Mouse (Mus musculus): ENCODE data around the gene Mrtfa. TPM values are rescaled to one million over a fixed set of nuclear protein-coding genes. Genes with fewer than 3 reads are reported as not detected.
A peak's percentile ranks its signal among the peaks of the same experiment; 100 is the strongest.

The Mrtfa gene
- polyA plus RNA-seq, 1 experiment, result 16.0 TPM

GRCm38 (mm10) chr15:81133781-81134180 lies 56.8 kb downstream of the Mrtfa start:
- 94% methylated on average over 2 of the region's 2 CpGs for WGBS
- Histone ChIP-seq H3K36me3 (ENCODE audit: control insufficient read depth, insufficient read depth, low read length) (no peaks in the 10 kb centered on the region), H3K4me3 (ENCODE audit: insufficient read depth, low read depth, low read length) (no peak overlapping the region), H3K27ac (ENCODE audit: insufficient read depth, low read depth, low read length) (no peak overlapping the region), H3K27me3 (replicated peaks; ENCODE audit: control insufficient read depth, insufficient read depth, low read length) (no peaks in the 10 kb centered on the region), H3K4me1 (ENCODE audit: control insufficient read depth, insufficient read depth, low read length) (no peaks in the 10 kb centered on the region)
- no peak for DNase-seq
- TF ChIP-seq POLR2A (IDR thresholded peaks at IDR 0.05; ENCODE audit: low read depth, low read length) (no peak), CTCF (conservative IDR thresholded peaks at IDR 0.05; ENCODE audit: insufficient read depth, insufficient read length, low read depth, low read length) (no peak)

GRCm38 (mm10) chr15:81131152-81131551 lies 59.4 kb downstream of the Mrtfa start:
- no peak for DNase-seq
- Histone ChIP-seq H3K36me3 (ENCODE audit: control insufficient read depth, insufficient read depth, low read length) (no peaks in the 10 kb centered on the region), H3K4me3 (ENCODE audit: insufficient read depth, low read depth, low read length) (no peak overlapping the region), H3K4me1 (ENCODE audit: control insufficient read depth, insufficient read depth, low read length) (peaks cover 3% of the 10 kb centered on the region; the same call in 1 of the 2 replicates), H3K27me3 (replicated peaks; ENCODE audit: control insufficient read depth, insufficient read depth, low read length) (no peaks in the 10 kb centered on the region), H3K27ac (ENCODE audit: insufficient read depth, low read depth, low read length) (no peak overlapping the region)
- TF ChIP-seq CTCF (conservative IDR thresholded peaks at IDR 0.05; ENCODE audit: insufficient read depth, insufficient read length, low read depth, low read length), result no peak
- TF ChIP-seq POLR2A (IDR thresholded peaks at IDR 0.05; ENCODE audit: low read depth, low read length), result no peak
- WGBS, result 94% methylated on average over 5 of the region's 5 CpGs

- DNase-seq, result no peak
- TF ChIP-seq CTCF (conservative IDR thresholded peaks at IDR 0.05; ENCODE audit: insufficient read depth, insufficient read length, low read depth, low read length) (no peak), POLR2A (IDR thresholded peaks at IDR 0.05; ENCODE audit: low read depth, low read length) (no peak)
- WGBS, result 87% methylated on average over 8 of the region's 8 CpGs
Observed at GRCm38 (mm10) chr15:81129970-81130369, 60.6 kb downstream of the Mrtfa start.

GRCm38 (mm10) chr15:81128155-81128838 lies 62.3 kb downstream of the Mrtfa start:
- WGBS, result 47% methylated on average over 5 of the region's 5 CpGs
- peak; percentile 47 for DNase-seq
- H3K36me3 ChIP-seq (ENCODE audit: control insufficient read depth, insufficient read depth, low read length), result no peaks in the 10 kb centered on the region
- H3K27me3 ChIP-seq (replicated peaks; ENCODE audit: control insufficient read depth, insufficient read depth, low read length), result no peaks in the 10 kb centered on the region
- H3K4me1 ChIP-seq (ENCODE audit: control insufficient read depth, insufficient read depth, low read length), result peaks cover 3% of the 10 kb centered on the region; the same call in 1 of the 2 replicates
- H3K4me3 ChIP-seq (ENCODE audit: insufficient read depth, low read depth, low read length), result no peak overlapping the region
- no peak for TF ChIP-seq CTCF (conservative IDR thresholded peaks at IDR 0.05; ENCODE audit: insufficient read depth, insufficient read length, low read depth, low read length)
- TF ChIP-seq POLR2A (IDR thresholded peaks at IDR 0.05; ENCODE audit: low read depth, low read length), result no peak
- H3K27ac ChIP-seq (ENCODE audit: insufficient read depth, low read depth, low read length), result no peak overlapping the region

More at GRCm38 (mm10) chr15:81129970-81130369, 60.6 kb downstream of the Mrtfa start:
- no peak overlapping the region for H3K27ac ChIP-seq (ENCODE audit: insufficient read depth, low read depth, low read length)
- no peaks in the 10 kb centered on the region for H3K27me3 ChIP-seq (replicated peaks; ENCODE audit: control insufficient read depth, insufficient read depth, low read length)
- H3K4me3 ChIP-seq (ENCODE audit: insufficient read depth, low read depth, low read length), result no peak overlapping the region
- peaks cover 3% of the 10 kb centered on the region; the same call in 1 of the 2 replicates for H3K4me1 ChIP-seq (ENCODE audit: control insufficient read depth, insufficient read depth, low read length)
- no peaks in the 10 kb centered on the region for H3K36me3 ChIP-seq (ENCODE audit: control insufficient read depth, insufficient read depth, low read length)

GRCm38 (mm10) chr15:81124282-81124681 lies 66.3 kb downstream of the Mrtfa start:
- no peak overlapping the region for H3K27ac ChIP-seq (ENCODE audit: insufficient read depth, low read depth, low read length)
- WGBS, result 95% methylated on average over 2 of the region's 2 CpGs

GRCm38 (mm10) chr15:81123122-81123521 lies 67.4 kb downstream of the Mrtfa start:
- 82% methylated on average over 5 of the region's 5 CpGs for WGBS

More at GRCm38 (mm10) chr15:81124282-81124681, 66.3 kb downstream of the Mrtfa start:
- no peak for DNase-seq
- TF ChIP-seq CTCF (conservative IDR thresholded peaks at IDR 0.05; ENCODE audit: insufficient read depth, insufficient read length, low read depth, low read length) (no peak), POLR2A (IDR thresholded peaks at IDR 0.05; ENCODE audit: low read depth, low read length) (no peak)
- H3K4me1 ChIP-seq (ENCODE audit: control insufficient read depth, insufficient read depth, low read length), result peaks cover 6% of the 10 kb centered on the region
- H3K27me3 ChIP-seq (replicated peaks; ENCODE audit: control insufficient read depth, insufficient read depth, low read length), result no peaks in the 10 kb centered on the region
- no peaks in the 10 kb centered on the region for H3K36me3 ChIP-seq (ENCODE audit: control insufficient read depth, insufficient read depth, low read length)
- H3K4me3 ChIP-seq (ENCODE audit: insufficient read depth, low read depth, low read length), result no peak overlapping the region

GRCm38 (mm10) chr15:81122535-81122934 lies 68.0 kb downstream of the Mrtfa start:
- 52% methylated on average over 4 of the region's 4 CpGs for WGBS
- Histone ChIP-seq H3K4me3 (ENCODE audit: insufficient read depth, low read depth, low read length) (no peak overlapping the region), H3K36me3 (ENCODE audit: control insufficient read depth, insufficient read depth, low read length) (no peaks in the 10 kb centered on the region), H3K27me3 (replicated peaks; ENCODE audit: control insufficient read depth, insufficient read depth, low read length) (no peaks in the 10 kb centered on the region), H3K4me1 (ENCODE audit: control insufficient read depth, insufficient read depth, low read length) (peaks cover 3% of the 10 kb centered on the region), H3K27ac (ENCODE audit: insufficient read depth, low read depth, low read length) (no peak overlapping the region)
- TF ChIP-seq POLR2A (IDR thresholded peaks at IDR 0.05; ENCODE audit: low read depth, low read length) (no peak), CTCF (conservative IDR thresholded peaks at IDR 0.05; ENCODE audit: insufficient read depth, insufficient read length, low read depth, low read length) (no peak)
- no peak for DNase-seq

More at GRCm38 (mm10) chr15:81123122-81123521, 67.4 kb downstream of the Mrtfa start:
- no peak overlapping the region for H3K4me3 ChIP-seq (ENCODE audit: insufficient read depth, low read depth, low read length)
- DNase-seq, result no peak
- no peak for TF ChIP-seq CTCF (conservative IDR thresholded peaks at IDR 0.05; ENCODE audit: insufficient read depth, insufficient read length, low read depth, low read length)
- no peak for TF ChIP-seq POLR2A (IDR thresholded peaks at IDR 0.05; ENCODE audit: low read depth, low read length)
- H3K27ac ChIP-seq (ENCODE audit: insufficient read depth, low read depth, low read length), result no peak overlapping the region
- H3K27me3 ChIP-seq (replicated peaks; ENCODE audit: control insufficient read depth, insufficient read depth, low read length), result no peaks in the 10 kb centered on the region
- no peaks in the 10 kb centered on the region for H3K36me3 ChIP-seq (ENCODE audit: control insufficient read depth, insufficient read depth, low read length)
- H3K4me1 ChIP-seq (ENCODE audit: control insufficient read depth, insufficient read depth, low read length), result peaks cover 4% of the 10 kb centered on the region
